ENCODE assay signal across 8 mouse cellular contexts in the genomic region with DNA sequence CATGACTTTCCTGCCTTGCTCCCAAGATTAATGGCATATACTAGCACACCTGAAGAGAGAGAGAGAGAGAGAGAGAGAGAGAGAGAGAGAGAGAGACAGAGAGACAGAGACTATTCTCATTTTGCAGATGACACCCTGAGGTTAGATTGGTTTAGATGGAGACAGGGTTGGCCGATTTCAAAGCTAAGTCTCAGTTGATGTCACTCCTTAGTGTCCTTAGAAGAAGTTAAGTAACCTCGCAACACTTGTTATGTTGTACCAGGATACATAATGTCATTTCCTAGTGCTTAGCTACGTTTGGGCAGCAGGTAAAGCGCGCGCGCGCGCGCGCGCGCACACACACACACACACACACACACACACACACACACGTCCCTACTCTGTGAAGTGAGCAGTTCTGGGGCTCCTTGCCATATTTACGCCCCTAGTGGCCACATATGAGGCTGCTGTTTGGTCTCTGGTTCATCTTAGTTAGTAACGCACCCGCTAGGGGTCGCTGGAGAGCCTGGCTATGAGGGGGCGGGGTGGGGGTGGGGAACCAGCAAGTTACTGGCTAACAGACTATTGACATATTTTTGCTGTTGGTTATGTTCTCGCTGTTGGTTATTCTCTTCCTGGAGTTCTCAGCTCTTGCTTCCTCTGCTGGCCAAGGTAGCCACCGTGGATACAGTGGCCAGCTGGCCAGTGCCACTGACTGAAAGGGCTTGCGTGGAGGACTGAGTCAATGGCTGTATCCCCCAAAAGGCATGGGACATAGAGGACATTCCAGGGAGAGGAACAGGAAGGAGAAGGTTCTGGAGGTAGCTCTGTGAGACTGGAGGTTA. TPM values are rescaled to one million over a fixed set of nuclear protein-coding genes. Genes with fewer than 3 reads are reported as not detected.
DNase-seq lines count a peak whose midpoint lies in the region; ATAC-seq and TF ChIP-seq lines count a peak whose summit lies in the region.

No protein-coding gene starts in this region.

- H3K4me1 ChIP-seq in MEL (ENCODE audit: control insufficient read depth in 1 of 2, insufficient read depth in 2 of 2, low read length in 2 of 2) = 0 out of 4 replicates have a peak, but pooled peaks cover 0 to 6% of the 10 kb centered on the region in 2 experiments
- H3K4me1 ChIP-seq in forebrain, embryonic 16.5 days (replicated peaks; ENCODE audit: control insufficient read depth, insufficient read depth, low read length) = no peaks in the 10 kb centered on the region
- H3K4me1 ChIP-seq in lung, adult 2 months (ENCODE audit: control insufficient read depth, insufficient read depth, low read length) = peaks cover 2% of the 10 kb centered on the region

- no peak for TF ChIP-seq POLR2A in MEL (IDR thresholded peaks at IDR 0.05; ENCODE audit: control insufficient read depth in 1 of 2, insufficient read depth in 1 of 2, low read depth in 1 of 2, low read length in 2 of 2, poor library complexity in 1 of 2)
- TF ChIP-seq POLR2A in lung, adult 2 months (IDR thresholded peaks at IDR 0.05; ENCODE audit: borderline replicate concordance, extremely low read depth, low read depth, low read length) = no peak

- no peak overlapping the region; the same call in 1 of the 2 replicates for H3K27ac ChIP-seq in MEL (ENCODE audit: control insufficient read depth, low read depth, low read length)
- no peak overlapping the region for H3K27ac ChIP-seq in forebrain, embryonic 16.5 days (ENCODE audit: low read length)

- 17% methylated on average over 22 of the region's 22 CpGs for WGBS in forebrain, embryonic 16.5 days
- 12% methylated on average over 22 of the region's 22 CpGs for WGBS in lung, adult 2 months

- peaks cover 0 to 2% of the 10 kb centered on the region in 2 experiments; a peak in 2 of 4 replicates for H3K36me3 ChIP-seq in MEL (ENCODE audit: control insufficient read depth in 1 of 2, insufficient read depth in 2 of 2, low read length in 2 of 2)
- no peaks in the 10 kb centered on the region for H3K36me3 ChIP-seq in forebrain, embryonic 16.5 days (ENCODE audit: control insufficient read depth, insufficient read depth)

- peak in 1 of 2 experiments; percentile 21; a peak in 1 of 4 replicates for TF ChIP-seq EP300 in MEL (IDR thresholded peaks at IDR 0.05; ENCODE audit: low read depth in 1 of 2, low read length in 2 of 2)

- peak; percentile 89 for ATAC-seq in forebrain, embryonic 16.5 days
- ATAC-seq in neutrophil, adult 5-6 weeks (ENCODE audit: extremely low read depth, insufficient number of reproducible peaks, low FRiP score, poor library complexity, severe bottlenecking) = peak; percentile 99

- H3K79me2 ChIP-seq in MEL (ENCODE audit: control insufficient read depth, insufficient read depth, low read length, poor library complexity) = no peaks in the 10 kb centered on the region

- peak overlapping the region; percentile 51 for H3K9ac ChIP-seq in MEL (ENCODE audit: control insufficient read depth, low read depth, low read length, poor library complexity, severe bottlenecking)
- H3K9ac ChIP-seq in forebrain, embryonic 16.5 days (replicated peaks; ENCODE audit: low read depth, low read length) = no peak overlapping the region

- H3K27me3 ChIP-seq in MEL (ENCODE audit: control insufficient read depth in 1 of 2, insufficient read depth in 2 of 2, low read length in 2 of 2) = no peaks in the 10 kb centered on the region
- no peaks in the 10 kb centered on the region for H3K27me3 ChIP-seq in forebrain, embryonic 16.5 days (replicated peaks; ENCODE audit: control insufficient read depth, insufficient read depth, low read length)

- no peak overlapping the region for H3K4me2 ChIP-seq in forebrain, embryonic 16.5 days (ENCODE audit: low read length)

- peak; percentile 62 to 98 (median 98) for TF ChIP-seq CTCF in MEL (IDR thresholded peaks at IDR 0.05 in 2 of 3, conservative IDR thresholded peaks at IDR 0.05 in 1 of 3; ENCODE audit: control insufficient read depth in 1 of 3, insufficient read depth in 1 of 3, low read depth in 2 of 3, low read length in 3 of 3, poor library complexity in 1 of 3, severe bottlenecking in 1 of 3)
- peak; percentile 84 for TF ChIP-seq CTCF in lung, adult 2 months (IDR thresholded peaks at IDR 0.05; ENCODE audit: insufficient read depth, low read length)

- H3K4me3 ChIP-seq in MEL (ENCODE audit: control insufficient read depth in 1 of 2, insufficient read depth in 1 of 2, low read depth in 2 of 2, low read length in 2 of 2) = peak overlapping the region; percentile 23 to 55
- no peak overlapping the region for H3K4me3 ChIP-seq in forebrain, embryonic 16.5 days (replicated peaks; ENCODE audit: low read length)
- no peak overlapping the region for H3K4me3 ChIP-seq in lung, adult 2 months (replicated peaks; ENCODE audit: extremely low read depth, low read depth, low read length)

- TF ChIP-seq RAD21 in MEL (IDR thresholded peaks at IDR 0.05; ENCODE audit: low read depth, low read length) = peak; percentile 12

- DNase-seq in MEL (ENCODE audit: low read depth, low spot score) = peak; percentile 93
- peak; percentile 85 to 91 for DNase-seq in cerebellum, adult 18-20 months
- DNase-seq in heart, postnatal 36 days = peak; percentile 84 to 89
- peak; percentile 51 to 91 for DNase-seq in layer of hippocampus, adult 18-20 months (ENCODE audit: low spot score in 2 of 2)
- peak; percentile 74 for DNase-seq in lung, adult 2 months
- DNase-seq in testis, postnatal 14 days (ENCODE audit: low spot score) = peak; percentile 73

- H3K9me3 ChIP-seq in MEL (replicated peaks; ENCODE audit: insufficient read depth, low read length) = no peaks in the 10 kb centered on the region
- H3K9me3 ChIP-seq in forebrain, embryonic 16.5 days (ENCODE audit: control insufficient read depth, low read length) = no peaks in the 10 kb centered on the region

- intact Hi-C loops in heart, postnatal 36 days (cut with DNase I) = loop anchor here (10.0 kb wide), 1 partner anchor 470 kb away; no protein-coding TSS in a partner anchor

TF ChIP-seq in MEL, 35 proteins besides CTCF, POLR2A, EP300 and RAD21 (continues in another document):
- TF ChIP-seq HCFC1 (IDR thresholded peaks at IDR 0.05; ENCODE audit: low read depth, low read length) = peak; percentile 60
- TF ChIP-seq NELFE (IDR thresholded peaks at IDR 0.05; ENCODE audit: low read depth, low read length) = no peak
- 0 out of 2 replicates have a peak, but pooled peaks have one; percentile 15 for TF ChIP-seq BHLHE40 (IDR thresholded peaks at IDR 0.05; ENCODE audit: borderline replicate concordance, low read depth, low read length)
- no peak for TF ChIP-seq GABPA (IDR thresholded peaks at IDR 0.05; ENCODE audit: low read depth, low read length)
- TF ChIP-seq NRF1 (IDR thresholded peaks at IDR 0.05; ENCODE audit: insufficient read depth, low read depth, low read length, poor library complexity, severe bottlenecking) = peak; percentile 55
- TF ChIP-seq UBTF (IDR thresholded peaks at IDR 0.05; ENCODE audit: borderline replicate concordance, insufficient read depth, low read depth, low read length) = no peak
- no peak for TF ChIP-seq USF2 (IDR thresholded peaks at IDR 0.05; ENCODE audit: borderline replicate concordance in 1 of 2, insufficient read depth in 1 of 2, low read depth in 1 of 2, low read length in 2 of 2)
- TF ChIP-seq TAL1 (IDR thresholded peaks at IDR 0.05; ENCODE audit: low read length) = no peak

RNA-seq across cellular contexts. Expression of a gene that starts 26.4 kb away (rescaled TPM):
- 12.2 and 12.3 TPM in 2 replicates for total RNA-seq in MEL (2012; rRNA removed)
- polyA plus RNA-seq in MEL (2012; ENCODE audit: insufficient read depth in 1 of 2, insufficient read length in 2 of 2, low read depth in 1 of 2, low replicate concordance in 2 of 2, missing spikeins in 1 of 2) = 10 to 100 TPM in 1 of 2 experiments, not detected in 1; 12.4 TPM
- 18.4 TPM in 2 replicates for polyA plus RNA-seq in forebrain, embryonic 16.5 days (2015; fragmentation: Nextera tagmentation; extraction: Ambion mirVana)
- 10 to 100 TPM; 28.1 to 29.8 TPM for total RNA-seq in heart, postnatal 36 days (2021)
- 1 to 10 TPM; 7.1 to 8.4 TPM for total RNA-seq in layer of hippocampus, adult 18-20 months (2021)
- 3.4 and 4.4 TPM in 2 replicates for polyA plus RNA-seq in lung, adult 2 months (2012; rRNA removed)
- 6.0 and 6.5 TPM in 2 replicates for total RNA-seq in neutrophil, adult 5-6 weeks (2017)

RNA-seq across cellular contexts. Expression of a gene that starts 30.4 kb away (rescaled TPM):
- 2.9 and 3.1 TPM in 2 replicates for total RNA-seq in MEL (2012; rRNA removed)
- 1 to 10 TPM in 1 of 2 experiments, not detected in 1; 2.4 TPM for polyA plus RNA-seq in MEL (2012; ENCODE audit: insufficient read depth in 1 of 2, insufficient read length in 2 of 2, low read depth in 1 of 2, low replicate concordance in 2 of 2, missing spikeins in 1 of 2)
- 1.6 and 1.9 TPM in 2 replicates for polyA plus RNA-seq in forebrain, embryonic 16.5 days (2015; fragmentation: Nextera tagmentation; extraction: Ambion mirVana)
- 1 to 10 TPM; 2.5 to 2.8 TPM for total RNA-seq in heart, postnatal 36 days (2021)
- total RNA-seq in layer of hippocampus, adult 18-20 months (2021) = 10 to 100 TPM; 13.7 to 18.2 TPM
- polyA plus RNA-seq in lung, adult 2 months (2012; rRNA removed) = 1.4 and 1.8 TPM in 2 replicates
- 2.2 and 2.4 TPM in 2 replicates for total RNA-seq in neutrophil, adult 5-6 weeks (2017)

RNA-seq across cellular contexts. Expression of a gene that starts 30.4 kb away (rescaled TPM):
- total RNA-seq in MEL (2012; rRNA removed) = 41.9 and 49.7 TPM in 2 replicates
- polyA plus RNA-seq in MEL (2012; ENCODE audit: insufficient read depth in 1 of 2, insufficient read length in 2 of 2, low read depth in 1 of 2, low replicate concordance in 2 of 2, missing spikeins in 1 of 2) = 10 to 100 TPM in 1 of 2 experiments, not detected in 1; 39.2 TPM
- polyA plus RNA-seq in forebrain, embryonic 16.5 days (2015; fragmentation: Nextera tagmentation; extraction: Ambion mirVana) = 122 and 131 TPM in 2 replicates
- 10 to 100 TPM; 27.2 to 31.8 TPM for total RNA-seq in heart, postnatal 36 days (2021)
- total RNA-seq in layer of hippocampus, adult 18-20 months (2021) = 10 to 100 TPM; 43.6 to 45.7 TPM
- polyA plus RNA-seq in lung, adult 2 months (2012; rRNA removed) = 7.4 and 17.1 TPM in 2 replicates
- 98.6 and 98.9 TPM in 2 replicates for total RNA-seq in neutrophil, adult 5-6 weeks (2017)

RNA-seq across cellular contexts. Expression of a gene that starts 55.1 kb away (rescaled TPM):
- not detected in 2 replicates for total RNA-seq in MEL (2012; rRNA removed)
- polyA plus RNA-seq in MEL (2012; ENCODE audit: insufficient read depth in 1 of 2, insufficient read length in 2 of 2, low read depth in 1 of 2, low replicate concordance in 2 of 2, missing spikeins in 1 of 2) = not detected
- polyA plus RNA-seq in forebrain, embryonic 16.5 days (2015; fragmentation: Nextera tagmentation; extraction: Ambion mirVana) = 0.16 and 0.25 TPM in 2 replicates
- not detected for total RNA-seq in heart, postnatal 36 days (2021)
- under 1 TPM; 0.66 to 0.74 TPM for total RNA-seq in layer of hippocampus, adult 18-20 months (2021)
- 0.05 and 0.07 TPM in 2 replicates for polyA plus RNA-seq in lung, adult 2 months (2012; rRNA removed)
- 0.81 and 1.2 TPM in 2 replicates for total RNA-seq in neutrophil, adult 5-6 weeks (2017)

RNA-seq across cellular contexts. Expression of a gene that starts 59.4 kb away (rescaled TPM):
- total RNA-seq in MEL (2012; rRNA removed) = not detected in 2 replicates
- polyA plus RNA-seq in MEL (2012; ENCODE audit: insufficient read depth in 1 of 2, insufficient read length in 2 of 2, low read depth in 1 of 2, low replicate concordance in 2 of 2, missing spikeins in 1 of 2) = under 1 TPM in 1 of 2 experiments, not detected in 1; 0.45 TPM
- polyA plus RNA-seq in forebrain, embryonic 16.5 days (2015; fragmentation: Nextera tagmentation; extraction: Ambion mirVana) = 0.36 TPM in 1 of 2 replicates, not detected in the other
- 1 to 10 TPM; 3.1 TPM for total RNA-seq in heart, postnatal 36 days (2021)
- not detected for total RNA-seq in layer of hippocampus, adult 18-20 months (2021)
- 9.6 and 16.2 TPM in 2 replicates for polyA plus RNA-seq in lung, adult 2 months (2012; rRNA removed)
- 2.0 TPM in 1 of 2 replicates, not detected in the other for total RNA-seq in neutrophil, adult 5-6 weeks (2017)

Comparison
In these comparisons a context has a peak if more than half of its experiments do, and no peak if none do; other contexts are left out.
1. H3K4me3 ChIP-seq: peak in MEL (2 of 2); none in forebrain, embryonic 16.5 days (single experiment) and lung, adult 2 months (single experiment).
2. Peak in every context shown above with its lines, with median percentiles within 50 percentile points of each other: DNase-seq.